Mouse (Mus musculus) neural tube, embryonic 11.5 days (tissue): Measurements from ENCODE around the gene Caprin2. TPM values are rescaled to one million over a fixed set of nuclear protein-coding genes. Genes with fewer than 3 reads are reported as not detected.

Experiments used
- ATAC-seq: fragments of 200-750 bp; cut with Nextera tagmentation; 2 replicates; pipeline ENCODE4 v1.8.0; 2017; ENCODE audit warnings: moderate number of reproducible peaks, mild to moderate bottlenecking, moderate TSS enrichment, moderate library complexity; ENCODE audit not compliant: insufficient read depth, low FRiP score, low TSS enrichment
- DNase-seq: peaks from one replicate; pipeline ENCODE4 v3.0.0-alpha.2; 2015; ENCODE audit warnings: low spot score
- H3K27ac ChIP-seq: fragments of 300-500 bp; sonication (generic); 2 replicates; pipeline ENCODE4 v1.5.1; 2014; ENCODE audit warnings: low read depth, mild to moderate bottlenecking, low read length
- H3K27me3 ChIP-seq: fragments of 300-500 bp; sonication (generic); 2 replicates; pipeline ENCODE4 v1.6.1; 2014; ENCODE audit warnings: mild to moderate bottlenecking, low read length, mixed read lengths; ENCODE audit not compliant: control insufficient read depth, insufficient read depth
- H3K36me3 ChIP-seq: fragments of 300-500 bp; sonication (generic); 2 replicates; pipeline ENCODE4 v1.6.1; 2014; ENCODE audit warnings: mild to moderate bottlenecking, low read length, moderate library complexity, mixed read lengths; ENCODE audit not compliant: control insufficient read depth, insufficient read depth
- H3K4me1 ChIP-seq: fragments of 300-500 bp; sonication (generic); 2 replicates; pipeline ENCODE4 v1.6.1; 2014; ENCODE audit warnings: low read length, mixed read lengths; ENCODE audit not compliant: control insufficient read depth, insufficient read depth
- H3K4me2 ChIP-seq: fragments of 300-500 bp; sonication (generic); 2 replicates; pipeline ENCODE4 v1.6.1; 2014; ENCODE audit warnings: low read depth, mild to moderate bottlenecking, moderate library complexity
- H3K4me3 ChIP-seq: fragments of 300-500 bp; sonication (generic); 2 replicates; pipeline ENCODE4 v1.5.1; 2014; ENCODE audit warnings: low read depth, low read length
- H3K9ac ChIP-seq: fragments of 300-500 bp; sonication (generic); 2 replicates; pipeline ENCODE4 v1.6.1; 2014; ENCODE audit warnings: mild to moderate bottlenecking, low read length
- H3K9me3 ChIP-seq: fragments of 300-500 bp; sonication (generic); 2 replicates; pipeline ENCODE4 v1.6.1; 2016; ENCODE audit warnings: low read length; ENCODE audit not compliant: control insufficient read depth
- WGBS: fragments of 180-500 bp; shearing (Covaris S2); extraction: QIAGEN DNeasy Blood & Tissue Kit; methylation state at CpG from one replicate; pipeline ENCODE4 v1.1.7; 2014; 5-methylcytosine and 5-hydroxymethylcytosine counted together
- polyA plus RNA-seq: library from polyadenylated mRNA; unstranded; fragments of >200 nt; fragmentation: Nextera tagmentation; extraction: Ambion mirVana; gene quantifications from 2 replicates; pipeline ENCODE4 v1.2.1, GENCODE M21; 2014

Caprin2 gene
- polyA plus RNA-seq, 1 experiment from 2014 or later, result 11.9 TPM

- ATAC-seq (no peak), DNase-seq (no peak)
- H3K27ac ChIP-seq, result no peak overlapping the region
- H3K4me3 ChIP-seq, result peak overlapping the region; percentile 83
- H3K9me3 ChIP-seq, result no peaks in the 10 kb centered on the region
- peak overlapping the region; percentile 55 for H3K9ac ChIP-seq
- H3K36me3 ChIP-seq, result no peaks in the 10 kb centered on the region
- WGBS, result 1% methylated on average over 3 of the region's 3 CpGs
- H3K4me1 ChIP-seq, result peaks cover 4% of the 10 kb centered on the region; the same call in 1 of the 2 replicates
- peak overlapping the region; percentile 94 for H3K4me2 ChIP-seq
- no peaks in the 10 kb centered on the region for H3K27me3 ChIP-seq
These were observed 65.7 kb downstream of the Caprin2 start for GRCm38 (mm10) chr6:148830355-148830747.

DNA sequence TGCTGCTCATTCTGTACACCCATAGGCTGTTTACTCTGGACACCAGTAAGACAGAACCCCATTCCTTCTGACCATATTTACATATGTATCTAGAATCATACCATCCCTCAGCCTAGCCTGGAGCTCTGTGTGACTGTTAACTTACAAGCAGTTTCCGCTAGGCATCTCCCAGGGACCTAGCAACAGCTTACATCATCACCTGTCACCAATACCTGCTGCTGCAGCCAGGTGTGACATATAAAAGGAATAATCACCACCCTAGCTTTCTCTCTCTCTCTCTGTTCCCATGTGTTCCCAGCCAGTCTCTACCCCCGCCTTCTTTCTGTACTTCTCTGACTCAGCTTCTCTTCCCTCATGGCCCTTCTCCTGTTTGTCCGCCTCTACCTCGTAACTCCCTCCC, 69.9 kb downstream of the Caprin2 start:
- Histone ChIP-seq H3K4me1 (peaks cover 4% of the 10 kb centered on the region; the same call in 1 of the 2 replicates), H3K4me3 (no peak overlapping the region), H3K27me3 (no peaks in the 10 kb centered on the region), H3K9ac (no peak overlapping the region), H3K36me3 (no peaks in the 10 kb centered on the region), H3K27ac (no peak overlapping the region), H3K9me3 (no peaks in the 10 kb centered on the region), H3K4me2 (no peak overlapping the region)
- no peak for DNase-seq
- no peak for ATAC-seq
- WGBS, result 92% methylated on average over 4 of the region's 4 CpGs

- H3K4me3 ChIP-seq, result no peak overlapping the region
- no peak for ATAC-seq
- no peaks in the 10 kb centered on the region for H3K27me3 ChIP-seq
- 89% methylated on average over 4 of the region's 4 CpGs for WGBS
- no peak overlapping the region for H3K4me2 ChIP-seq
- no peaks in the 10 kb centered on the region for H3K4me1 ChIP-seq
- H3K9me3 ChIP-seq, result no peaks in the 10 kb centered on the region
- peaks cover 2% of the 10 kb centered on the region; the same call in 1 of the 2 replicates for H3K36me3 ChIP-seq
- H3K9ac ChIP-seq, result no peak overlapping the region
- H3K27ac ChIP-seq, result no peak overlapping the region
- DNase-seq, result no peak
These were observed 77.3 kb downstream of the Caprin2 start for GRCm38 (mm10) chr6:148818624-148819343.

DNA sequence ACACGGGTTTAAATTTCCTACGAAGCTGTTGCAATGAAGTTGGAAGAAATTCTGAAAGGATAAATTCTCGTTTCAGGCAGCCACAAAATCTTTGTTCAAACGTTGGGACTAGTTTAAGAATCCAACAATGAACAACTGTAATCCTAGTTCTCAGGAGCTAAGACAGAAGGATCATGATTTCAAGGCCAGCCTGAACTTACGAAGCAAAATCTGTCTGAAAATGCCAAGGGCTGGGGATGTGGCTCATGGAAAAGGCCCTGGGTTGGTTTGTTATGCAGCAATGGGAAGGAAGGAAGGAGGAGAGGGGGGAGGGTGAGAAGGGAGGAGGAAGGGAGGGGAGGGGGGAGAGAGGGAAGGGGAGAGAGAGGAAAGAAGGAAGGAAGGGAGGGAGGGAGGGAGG, 79.3 kb downstream of the Caprin2 start:
- 88% methylated on average over 5 of the region's 5 CpGs for WGBS
- Histone ChIP-seq H3K9me3 (no peaks in the 10 kb centered on the region), H3K27me3 (no peaks in the 10 kb centered on the region), H3K9ac (no peak overlapping the region), H3K4me3 (no peak overlapping the region), H3K4me1 (no peaks in the 10 kb centered on the region), H3K4me2 (no peak overlapping the region), H3K36me3 (peaks cover 2% of the 10 kb centered on the region; the same call in 1 of the 2 replicates), H3K27ac (no peak overlapping the region)
- ATAC-seq, result no peak
- DNase-seq, result no peak

DNA sequence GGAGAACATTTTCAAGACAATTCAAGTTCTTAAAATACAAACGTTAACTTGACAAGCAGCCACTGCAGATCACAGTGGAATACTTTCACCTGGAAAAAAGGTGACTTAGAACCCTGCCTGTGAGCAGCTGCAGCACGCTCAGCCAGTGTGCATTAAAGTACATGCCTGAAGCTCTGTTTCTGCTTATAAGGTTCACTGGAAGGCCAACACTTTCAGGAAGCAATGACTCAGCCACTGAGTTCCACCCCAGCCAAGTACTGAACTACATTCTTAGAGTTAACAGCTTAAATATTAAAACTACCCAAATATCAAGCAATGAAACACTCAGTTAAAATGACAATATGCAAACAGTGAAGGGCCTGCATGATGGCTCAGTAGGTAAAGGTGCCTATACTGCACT, 84.9 kb downstream of the Caprin2 start:
- DNase-seq, result no peak
- peaks cover 4% of the 10 kb centered on the region; the same call in 1 of the 2 replicates for H3K36me3 ChIP-seq
- WGBS, result 89% methylated on average over 2 of the region's 2 CpGs
- no peak overlapping the region for H3K4me2 ChIP-seq
- H3K27ac ChIP-seq, result no peak overlapping the region
- no peaks in the 10 kb centered on the region for H3K27me3 ChIP-seq
- no peak for ATAC-seq
- H3K9me3 ChIP-seq, result no peaks in the 10 kb centered on the region
- H3K9ac ChIP-seq, result no peak overlapping the region
- no peak overlapping the region for H3K4me3 ChIP-seq
- no peaks in the 10 kb centered on the region for H3K4me1 ChIP-seq

DNA sequence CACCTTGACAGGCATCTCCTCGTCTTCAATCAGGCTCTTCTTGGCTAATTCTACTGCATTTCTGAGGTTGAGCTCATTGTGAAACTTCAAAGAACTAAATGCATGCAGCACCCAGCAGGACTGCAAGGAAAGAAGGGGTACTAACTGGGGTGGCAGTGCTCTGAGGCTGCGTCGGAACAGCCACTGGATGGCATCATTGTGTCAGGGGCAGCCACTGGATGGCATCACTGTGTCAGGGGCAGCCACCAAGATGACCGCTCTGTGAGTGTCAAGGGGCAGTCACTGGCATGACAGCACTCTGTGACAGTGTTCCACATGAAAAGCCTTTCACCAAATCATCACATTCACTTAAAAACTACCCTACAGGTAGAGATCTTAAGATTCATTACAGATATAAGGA, 96.3 kb downstream of the Caprin2 start:
- Histone ChIP-seq H3K27me3 (no peaks in the 10 kb centered on the region), H3K9ac (no peak overlapping the region), H3K9me3 (no peaks in the 10 kb centered on the region), H3K27ac (no peak overlapping the region), H3K4me2 (no peak overlapping the region), H3K36me3 (peaks cover 4% of the 10 kb centered on the region; the same call in 1 of the 2 replicates), H3K4me3 (no peak overlapping the region), H3K4me1 (no peaks in the 10 kb centered on the region)
- no peak for DNase-seq
- ATAC-seq, result no peak
- WGBS, result 77% methylated on average over 4 of the region's 4 CpGs

GRCm38 (mm10) chr6:148795145-148795544, 100.9 kb downstream of the Caprin2 start:
- Histone ChIP-seq H3K4me2 (no peak overlapping the region), H3K36me3 (peaks cover 4% of the 10 kb centered on the region; the same call in 1 of the 2 replicates), H3K4me3 (no peak overlapping the region), H3K27me3 (no peaks in the 10 kb centered on the region), H3K9ac (no peak overlapping the region), H3K27ac (no peak overlapping the region), H3K9me3 (no peaks in the 10 kb centered on the region), H3K4me1 (no peaks in the 10 kb centered on the region)
- WGBS, result 88% methylated on average over 2 of the region's 2 CpGs
- DNase-seq (no peak), ATAC-seq (no peak)

Other genes with a start within 250 kb of the Caprin2 start
- gene Ipo8, start 64.8 kb downstream of the Caprin2 start, polyA plus RNA-seq, result 25.1 and 28.1 TPM in 2 replicates
- gene Sinhcaf, start 50.2 kb upstream of the Caprin2 start, polyA plus RNA-seq, result 258 and 270 TPM in 2 replicates
- gene Dennd5b, start 205.4 kb upstream of the Caprin2 start, polyA plus RNA-seq, result 14.6 and 16.3 TPM in 2 replicates
- not detected in 2 replicates for gene Gm10203, start 233.9 kb upstream of the Caprin2 start, polyA plus RNA-seq
- 8.2 and 8.4 TPM in 2 replicates for gene Etfbkmt, start 243.6 kb upstream of the Caprin2 start, polyA plus RNA-seq